Mouse (Mus musculus): ENCODE data around the gene Cntn5. TPM values are rescaled to one million over a fixed set of nuclear protein-coding genes. Genes with fewer than 3 reads are reported as not detected.
A peak's percentile ranks its signal among the peaks of the same experiment; 100 is the strongest.

The Cntn5 gene
- total RNA-seq, 2 experiments from 2014 or later = 24.8 to 26.1 TPM

GRCm38 (mm10) chr9:9819963-9820362 lies 1084.6 kb downstream of the Cntn5 start:
- DNase-seq (ENCODE audit: low spot score in 2 of 2) = peak in 1 of 2 experiments; percentile 16
- intact Hi-C loops (cut with DNase I) = no loop called here

- DNase-seq (ENCODE audit: low spot score in 2 of 2) = no peak
- intact Hi-C loops (cut with DNase I) = no loop called here
Measured at GRCm38 (mm10) chr9:9817477-9817876, 1087.1 kb downstream of the Cntn5 start.

GRCm38 (mm10) chr9:9799546-9799945 lies 1105.0 kb downstream of the Cntn5 start:
- no peak for DNase-seq (ENCODE audit: low spot score in 2 of 2)
- intact Hi-C loops (cut with DNase I) = no loop called here

- intact Hi-C loops (cut with DNase I) = no loop called here
Measured at GRCm38 (mm10) chr9:9783680-9784079, 1120.9 kb downstream of the Cntn5 start.

GRCm38 (mm10) chr9:9781157-9781884 lies 1123.3 kb downstream of the Cntn5 start:
- intact Hi-C loops (cut with DNase I) = no loop called here
- no peak for DNase-seq (ENCODE audit: low spot score in 2 of 2)

More at GRCm38 (mm10) chr9:9783680-9784079, 1120.9 kb downstream of the Cntn5 start:
- DNase-seq (ENCODE audit: low spot score in 2 of 2) = no peak

- intact Hi-C loops (cut with DNase I) = no loop called here
- DNase-seq (ENCODE audit: low spot score in 2 of 2) = no peak
Measured at GRCm38 (mm10) chr9:9779646-9780045, 1124.9 kb downstream of the Cntn5 start.

GRCm38 (mm10) chr9:9770777-9771176 lies 1133.8 kb downstream of the Cntn5 start:
- intact Hi-C loops (cut with DNase I) = no loop called here
- DNase-seq (ENCODE audit: low spot score in 2 of 2) = no peak

GRCm38 (mm10) chr9:9769659-9770058 lies 1134.9 kb downstream of the Cntn5 start:
- intact Hi-C loops (cut with DNase I) = no loop called here

GRCm38 (mm10) chr9:9718145-9718544 lies 1186.4 kb downstream of the Cntn5 start:
- intact Hi-C loops (cut with DNase I) = no loop called here
- DNase-seq (ENCODE audit: low spot score in 2 of 2) = no peak

More at GRCm38 (mm10) chr9:9769659-9770058, 1134.9 kb downstream of the Cntn5 start:
- DNase-seq (ENCODE audit: low spot score in 2 of 2) = no peak

GRCm38 (mm10) chr9:9708671-9709070 lies 1195.9 kb downstream of the Cntn5 start:
- no peak for DNase-seq (ENCODE audit: low spot score in 2 of 2)
- intact Hi-C loops (cut with DNase I) = no loop called here

GRCm38 (mm10) chr9:9707766-9708165 lies 1196.8 kb downstream of the Cntn5 start:
- intact Hi-C loops (cut with DNase I) = no loop called here
- no peak for DNase-seq (ENCODE audit: low spot score in 2 of 2)

GRCm38 (mm10) chr9:9705180-9705579 lies 1199.4 kb downstream of the Cntn5 start:
- intact Hi-C loops (cut with DNase I) = no loop called here
- no peak for DNase-seq (ENCODE audit: low spot score in 2 of 2)

GRCm38 (mm10) chr9:9696636-9697035 lies 1207.9 kb downstream of the Cntn5 start:
- DNase-seq (ENCODE audit: low spot score in 2 of 2) = no peak
- intact Hi-C loops (cut with DNase I) = no loop called here

- DNase-seq (ENCODE audit: low spot score in 2 of 2) = no peak
- intact Hi-C loops (cut with DNase I) = no loop called here
Measured at GRCm38 (mm10) chr9:9682348-9682884, 1222.2 kb downstream of the Cntn5 start.

GRCm38 (mm10) chr9:9676078-9676477 lies 1228.5 kb downstream of the Cntn5 start:
- intact Hi-C loops (cut with DNase I) = no loop called here
- DNase-seq (ENCODE audit: low spot score in 2 of 2) = no peak

- peak in 1 of 2 experiments; percentile 12 for DNase-seq (ENCODE audit: low spot score in 2 of 2)
- intact Hi-C loops (cut with DNase I) = no loop called here
Measured at GRCm38 (mm10) chr9:9674531-9674930, 1230.0 kb downstream of the Cntn5 start.

GRCm38 (mm10) chr9:9673277-9674049 lies 1231.1 kb downstream of the Cntn5 start:
- intact Hi-C loops (cut with DNase I) = no loop called here

GRCm38 (mm10) chr9:9653463-9653862 lies 1251.1 kb downstream of the Cntn5 start:
- DNase-seq (ENCODE audit: low spot score in 2 of 2) = no peak
- intact Hi-C loops (cut with DNase I) = no loop called here

More at GRCm38 (mm10) chr9:9673277-9674049, 1231.1 kb downstream of the Cntn5 start:
- DNase-seq (ENCODE audit: low spot score in 2 of 2) = no peak

GRCm38 (mm10) chr9:9647361-9647760 lies 1257.2 kb downstream of the Cntn5 start:
- DNase-seq (ENCODE audit: low spot score in 2 of 2) = no peak

GRCm38 (mm10) chr9:9646276-9646675 lies 1258.3 kb downstream of the Cntn5 start:
- DNase-seq (ENCODE audit: low spot score in 2 of 2) = no peak
- intact Hi-C loops (cut with DNase I) = no loop called here

More at GRCm38 (mm10) chr9:9647361-9647760, 1257.2 kb downstream of the Cntn5 start:
- intact Hi-C loops (cut with DNase I) = no loop called here

Measured in left cerebral cortex, postnatal 14 days (tissue).